Mouse (Mus musculus): Measurements from ENCODE around the gene AI182371. TPM values are rescaled to one million over a fixed set of nuclear protein-coding genes. Genes with fewer than 3 reads are reported as not detected.
A peak's percentile ranks its signal among the peaks of the same experiment; 100 is the strongest.

The AI182371 gene
- polyA plus RNA-seq (2015; fragmentation: Nextera tagmentation; extraction: Ambion mirVana) = 0.38 TPM in 1 of 2 replicates, not detected in the other

- no peaks in the 10 kb centered on the region for H3K27me3 ChIP-seq (replicated peaks; ENCODE audit: control insufficient read depth, insufficient read depth, low read length)
- H3K4me2 ChIP-seq (ENCODE audit: low read length) = no peak within 1 kb of the TSS
- no peak within 1 kb of the TSS for H3K4me3 ChIP-seq (replicated peaks; ENCODE audit: low read length)
- no peak within 1 kb of the TSS for H3K9ac ChIP-seq (replicated peaks; ENCODE audit: low read depth, low read length)
- 96% methylated on average over 3 of the region's 3 CpGs for WGBS
- no peak within 1 kb of the TSS for H3K27ac ChIP-seq (ENCODE audit: low read length)
- no peaks in the 10 kb centered on the region for H3K9me3 ChIP-seq (ENCODE audit: control insufficient read depth, low read length)
- ATAC-seq = no peak
- H3K4me1 ChIP-seq (replicated peaks; ENCODE audit: control insufficient read depth, insufficient read depth, low read length) = no peaks in the 10 kb centered on the region
- H3K36me3 ChIP-seq (ENCODE audit: control insufficient read depth, insufficient read depth) = no peaks in the 10 kb centered on the region
Observed at GRCm38 (mm10) chr2:35101443-35101842, at the start of gene AI182371. Gene AI182371 (minus strand): TSS chr2:35101543.

- ATAC-seq = no peak
- no peaks in the 10 kb centered on the region for H3K27me3 ChIP-seq (replicated peaks; ENCODE audit: control insufficient read depth, insufficient read depth, low read length)
- H3K4me3 ChIP-seq (replicated peaks; ENCODE audit: low read length) = no peak overlapping the region
- H3K4me1 ChIP-seq (replicated peaks; ENCODE audit: control insufficient read depth, insufficient read depth, low read length) = no peaks in the 10 kb centered on the region
- H3K27ac ChIP-seq (ENCODE audit: low read length) = no peak overlapping the region
- H3K9me3 ChIP-seq (ENCODE audit: control insufficient read depth, low read length) = no peaks in the 10 kb centered on the region
- 93% methylated on average over 10 of the region's 10 CpGs for WGBS
- no peak overlapping the region for H3K9ac ChIP-seq (replicated peaks; ENCODE audit: low read depth, low read length)
- H3K4me2 ChIP-seq (ENCODE audit: low read length) = no peak overlapping the region
- H3K36me3 ChIP-seq (ENCODE audit: control insufficient read depth, insufficient read depth) = peaks cover 22% of the 10 kb centered on the region
Observed at GRCm38 (mm10) chr2:35148806-35149205, 47.5 kb upstream of the AI182371 start.

DNA sequence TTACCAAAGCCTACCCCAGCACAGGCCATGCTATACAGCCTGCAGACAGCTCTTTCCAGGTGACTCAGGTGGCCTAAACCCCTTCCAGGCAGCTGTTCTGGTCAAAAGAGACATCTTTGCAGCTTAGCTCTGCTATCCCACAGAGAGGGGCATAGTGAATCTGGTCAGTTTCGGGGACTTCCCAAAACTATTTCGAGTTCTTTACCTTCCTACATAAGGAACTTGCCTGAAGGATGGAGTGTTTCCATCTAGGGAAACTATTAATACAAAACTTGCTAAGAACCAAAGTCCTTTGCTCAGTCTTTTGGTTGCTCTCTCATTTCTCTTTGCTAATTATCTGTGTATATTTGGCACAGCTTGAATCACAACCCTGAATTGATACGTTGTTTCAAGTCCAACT lies 40.3 kb upstream of the AI182371 start:
- H3K36me3 ChIP-seq (ENCODE audit: control insufficient read depth, insufficient read depth) = peaks cover 14% of the 10 kb centered on the region
- H3K4me1 ChIP-seq (replicated peaks; ENCODE audit: control insufficient read depth, insufficient read depth, low read length) = no peaks in the 10 kb centered on the region
- no peak overlapping the region for H3K4me2 ChIP-seq (ENCODE audit: low read length)
- ATAC-seq = no peak
- H3K27ac ChIP-seq (ENCODE audit: low read length) = no peak overlapping the region
- no peak overlapping the region for H3K4me3 ChIP-seq (replicated peaks; ENCODE audit: low read length)
- no peak overlapping the region for H3K9ac ChIP-seq (replicated peaks; ENCODE audit: low read depth, low read length)
- WGBS = 90% methylated on average over 3 of the region's 3 CpGs
- no peaks in the 10 kb centered on the region for H3K27me3 ChIP-seq (replicated peaks; ENCODE audit: control insufficient read depth, insufficient read depth, low read length)
- H3K9me3 ChIP-seq (ENCODE audit: control insufficient read depth, low read length) = no peaks in the 10 kb centered on the region

DNA sequence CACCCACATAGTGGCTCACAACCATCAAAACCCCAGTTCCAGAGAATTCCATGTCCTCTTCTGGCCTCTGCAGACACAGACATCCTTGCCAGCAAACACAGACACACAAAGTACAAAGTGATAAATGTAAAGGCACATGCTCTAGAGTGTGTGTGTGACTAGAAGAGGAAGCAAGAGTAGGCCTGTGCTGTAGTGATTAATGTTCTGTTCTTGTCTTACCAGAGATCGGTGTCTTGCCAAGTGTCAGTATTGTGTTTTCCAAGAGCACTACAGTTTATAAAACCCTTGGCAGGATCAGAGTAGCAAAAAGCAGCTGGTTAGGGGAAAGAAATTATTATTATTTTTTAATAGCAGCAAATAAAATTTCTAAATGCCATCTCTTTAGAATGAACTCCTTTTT lies 37.2 kb upstream of the AI182371 start:
- H3K9ac ChIP-seq (replicated peaks; ENCODE audit: low read depth, low read length) = no peak overlapping the region
- ATAC-seq = no peak
- H3K4me3 ChIP-seq (replicated peaks; ENCODE audit: low read length) = no peak overlapping the region
- no peak overlapping the region for H3K4me2 ChIP-seq (ENCODE audit: low read length)
- no peaks in the 10 kb centered on the region for H3K4me1 ChIP-seq (replicated peaks; ENCODE audit: control insufficient read depth, insufficient read depth, low read length)
- peaks cover 5% of the 10 kb centered on the region for H3K36me3 ChIP-seq (ENCODE audit: control insufficient read depth, insufficient read depth)
- no peaks in the 10 kb centered on the region for H3K9me3 ChIP-seq (ENCODE audit: control insufficient read depth, low read length)
- H3K27me3 ChIP-seq (replicated peaks; ENCODE audit: control insufficient read depth, insufficient read depth, low read length) = no peaks in the 10 kb centered on the region
- 92% methylated on average over 1 of the region's 1 CpGs for WGBS
- no peak overlapping the region for H3K27ac ChIP-seq (ENCODE audit: low read length)

DNA sequence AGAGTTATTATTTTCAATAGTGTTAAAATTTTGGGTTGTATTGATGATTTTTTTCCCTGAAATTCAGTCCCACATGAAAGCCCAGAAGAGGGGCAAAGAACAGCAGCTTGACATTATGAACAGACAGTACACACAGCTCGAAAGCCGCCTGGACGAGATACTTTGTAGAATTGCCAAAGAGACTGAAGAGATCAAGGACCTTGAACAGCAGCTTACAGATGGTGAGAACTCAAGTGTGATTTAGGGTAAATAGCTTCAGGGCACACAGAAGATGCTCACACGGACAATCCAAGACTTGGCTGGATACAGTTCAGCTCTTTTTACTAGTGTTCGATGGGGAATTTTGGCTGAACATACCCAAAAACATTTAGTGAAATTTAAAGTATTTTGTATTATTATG lies 32.5 kb upstream of the AI182371 start:
- ATAC-seq = no peak
- no peak overlapping the region for H3K27ac ChIP-seq (ENCODE audit: low read length)
- H3K9me3 ChIP-seq (ENCODE audit: control insufficient read depth, low read length) = no peaks in the 10 kb centered on the region
- H3K27me3 ChIP-seq (replicated peaks; ENCODE audit: control insufficient read depth, insufficient read depth, low read length) = no peaks in the 10 kb centered on the region
- H3K9ac ChIP-seq (replicated peaks; ENCODE audit: low read depth, low read length) = no peak overlapping the region
- no peak overlapping the region for H3K4me3 ChIP-seq (replicated peaks; ENCODE audit: low read length)
- no peak overlapping the region for H3K4me2 ChIP-seq (ENCODE audit: low read length)
- peaks cover 12% of the 10 kb centered on the region for H3K4me1 ChIP-seq (replicated peaks; ENCODE audit: control insufficient read depth, insufficient read depth, low read length)
- H3K36me3 ChIP-seq (ENCODE audit: control insufficient read depth, insufficient read depth) = no peaks in the 10 kb centered on the region; the same call in 1 of the 2 replicates
- 53% methylated on average over 5 of the region's 5 CpGs for WGBS

- 6% methylated on average over 5 of the region's 5 CpGs for WGBS
- no peak overlapping the region for H3K27ac ChIP-seq (ENCODE audit: low read length)
- peaks cover 12% of the 10 kb centered on the region for H3K4me1 ChIP-seq (replicated peaks; ENCODE audit: control insufficient read depth, insufficient read depth, low read length)
- H3K9ac ChIP-seq (replicated peaks; ENCODE audit: low read depth, low read length) = peak overlapping the region; percentile 42; the same call in 1 of the 2 replicates
- no peaks in the 10 kb centered on the region for H3K27me3 ChIP-seq (replicated peaks; ENCODE audit: control insufficient read depth, insufficient read depth, low read length)
- H3K36me3 ChIP-seq (ENCODE audit: control insufficient read depth, insufficient read depth) = peaks cover 2% of the 10 kb centered on the region; the same call in 1 of the 2 replicates
- H3K4me3 ChIP-seq (replicated peaks; ENCODE audit: low read length) = peak overlapping the region; percentile 51
- no peaks in the 10 kb centered on the region for H3K9me3 ChIP-seq (ENCODE audit: control insufficient read depth, low read length)
- peak overlapping the region; percentile 56 for H3K4me2 ChIP-seq (ENCODE audit: low read length)
- ATAC-seq = no peak
Observed at GRCm38 (mm10) chr2:35132662-35133055, 31.3 kb upstream of the AI182371 start.

DNA sequence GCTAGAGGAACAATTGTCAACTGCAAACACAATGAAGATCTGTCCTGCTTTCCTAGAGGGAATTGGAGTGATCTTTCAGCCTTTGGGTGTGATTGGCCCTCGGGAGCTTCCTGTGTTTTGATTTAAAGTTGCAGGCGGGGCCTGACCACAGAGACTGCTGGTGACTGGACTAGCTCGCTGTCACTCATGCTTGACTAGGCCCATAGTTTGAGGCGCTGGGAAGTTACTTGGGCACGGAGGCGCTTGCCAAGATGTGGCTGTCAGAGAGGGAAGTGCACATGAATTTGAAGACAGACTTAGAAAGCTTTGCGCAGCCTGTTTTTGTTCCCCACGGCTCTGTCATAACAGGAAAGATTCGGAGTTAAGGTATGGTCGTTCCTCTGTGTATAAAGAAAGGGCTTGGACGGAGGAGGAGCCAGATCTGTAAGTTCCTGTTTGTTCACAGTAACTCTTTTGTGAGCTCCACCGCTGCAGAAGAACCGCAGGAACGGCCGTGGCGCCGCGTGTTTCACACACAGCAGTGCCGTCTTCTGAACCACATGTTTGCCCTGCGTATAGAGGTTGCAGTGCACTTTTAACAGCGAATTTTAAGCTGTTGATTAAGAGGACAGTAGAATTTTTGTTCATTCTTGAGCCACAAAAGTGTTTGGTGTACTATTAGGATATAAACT lies 30.8 kb upstream of the AI182371 start:
- peak overlapping the region; percentile 52; the same call in 1 of the 2 replicates for H3K27ac ChIP-seq (ENCODE audit: low read length)
- whole genome bisulfite sequencing = under 1% methylated on average over 21 of the region's 21 CpGs

DNA sequence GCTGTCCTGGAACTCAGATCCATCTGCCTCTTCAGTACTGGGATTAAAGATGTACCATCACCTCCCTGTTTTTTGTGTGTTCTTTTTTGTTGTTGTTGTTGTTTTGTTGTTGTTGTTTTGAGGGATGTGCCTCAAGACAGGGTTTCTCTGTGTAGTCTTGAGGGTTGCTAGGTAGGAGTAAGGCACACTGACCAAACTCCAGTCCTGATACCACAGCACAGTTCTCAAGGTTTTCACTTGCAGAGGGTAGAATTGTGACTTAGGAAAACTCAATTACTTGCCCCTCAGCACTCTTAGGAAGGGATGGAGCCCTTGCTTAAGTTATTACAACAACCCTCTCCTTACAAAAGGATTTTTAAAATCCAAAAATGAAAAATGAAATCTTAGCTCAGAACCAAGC lies 30.1 kb upstream of the AI182371 start:
- 0 out of 2 replicates have a peak, but pooled peaks have one; percentile 26 for ATAC-seq
- Histone ChIP-seq H3K27ac (ENCODE audit: low read length) (no peak overlapping the region), H3K36me3 (ENCODE audit: control insufficient read depth, insufficient read depth) (peaks cover 2% of the 10 kb centered on the region; the same call in 1 of the 2 replicates), H3K4me2 (ENCODE audit: low read length) (peak overlapping the region; percentile 56; the same call in 1 of the 2 replicates), H3K4me1 (replicated peaks; ENCODE audit: control insufficient read depth, insufficient read depth, low read length) (peaks cover 12% of the 10 kb centered on the region), H3K9me3 (ENCODE audit: control insufficient read depth, low read length) (no peaks in the 10 kb centered on the region), H3K9ac (replicated peaks; ENCODE audit: low read depth, low read length) (no peak overlapping the region), H3K27me3 (replicated peaks; ENCODE audit: control insufficient read depth, insufficient read depth, low read length) (no peaks in the 10 kb centered on the region), H3K4me3 (replicated peaks; ENCODE audit: low read length) (no peak overlapping the region)

More for the DNA sequence above, 30.8 kb upstream of the AI182371 start:
- H3K4me1 ChIP-seq (replicated peaks; ENCODE audit: control insufficient read depth, insufficient read depth, low read length) = peaks cover 12% of the 10 kb centered on the region
- H3K4me3 ChIP-seq (replicated peaks; ENCODE audit: low read length) = peak overlapping the region; percentile 51
- H3K27me3 ChIP-seq (replicated peaks; ENCODE audit: control insufficient read depth, insufficient read depth, low read length) = no peaks in the 10 kb centered on the region
- H3K4me2 ChIP-seq (ENCODE audit: low read length) = peak overlapping the region; percentile 56
- H3K36me3 ChIP-seq (ENCODE audit: control insufficient read depth, insufficient read depth) = peaks cover 2% of the 10 kb centered on the region; the same call in 1 of the 2 replicates
- no peaks in the 10 kb centered on the region for H3K9me3 ChIP-seq (ENCODE audit: control insufficient read depth, low read length)
- peak; percentile 100 for ATAC-seq
- H3K9ac ChIP-seq (replicated peaks; ENCODE audit: low read depth, low read length) = peak overlapping the region; percentile 42; the same call in 1 of the 2 replicates

DNA sequence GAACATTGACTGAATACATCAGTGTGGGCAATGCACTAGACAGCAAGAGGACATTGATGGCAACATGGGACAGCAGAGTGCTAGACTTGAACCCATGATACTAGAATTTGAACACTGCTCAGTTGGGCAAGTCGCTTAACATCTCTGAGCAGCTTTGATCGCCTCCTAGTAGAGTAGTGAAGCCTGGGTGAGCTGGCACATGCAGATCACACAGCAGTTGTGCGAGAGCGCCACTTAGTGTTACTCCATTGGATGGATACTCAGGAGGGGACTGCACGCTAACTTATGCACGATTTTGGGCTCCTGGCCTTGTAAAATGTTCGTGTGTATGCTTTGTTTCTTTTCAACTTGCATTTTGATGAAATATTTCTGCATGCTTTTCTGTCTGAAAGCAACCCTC lies 23.4 kb upstream of the AI182371 start:
- Histone ChIP-seq H3K4me3 (replicated peaks; ENCODE audit: low read length) (no peak overlapping the region), H3K4me1 (replicated peaks; ENCODE audit: control insufficient read depth, insufficient read depth, low read length) (no peaks in the 10 kb centered on the region), H3K27me3 (replicated peaks; ENCODE audit: control insufficient read depth, insufficient read depth, low read length) (no peaks in the 10 kb centered on the region), H3K36me3 (ENCODE audit: control insufficient read depth, insufficient read depth) (peaks cover 6% of the 10 kb centered on the region), H3K27ac (ENCODE audit: low read length) (no peak overlapping the region), H3K4me2 (ENCODE audit: low read length) (no peak overlapping the region), H3K9ac (replicated peaks; ENCODE audit: low read depth, low read length) (no peak overlapping the region), H3K9me3 (ENCODE audit: control insufficient read depth, low read length) (no peaks in the 10 kb centered on the region)
- ATAC-seq = no peak
- WGBS = 64% methylated on average over 7 of the region's 7 CpGs
